Mouse (Mus musculus) kidney, embryonic 14.5 days (tissue): Measurements from ENCODE around the gene Pgap1. TPM values are rescaled to one million over a fixed set of nuclear protein-coding genes. Genes with fewer than 3 reads are reported as not detected.

ENCODE experiments used
- ATAC-seq: fragments of 200-750 bp; cut with Nextera tagmentation; 2 replicates; pipeline ENCODE4 v1.8.0; 2017; ENCODE audit warnings: moderate number of reproducible peaks, mild to moderate bottlenecking, moderate TSS enrichment, moderate library complexity; ENCODE audit not compliant: low FRiP score, low TSS enrichment
- H3K27ac ChIP-seq: fragments of 300-500 bp; sonication (generic); 2 replicates; pipeline ENCODE4 v1.5.1; 2014; ENCODE audit warnings: low read depth, mild to moderate bottlenecking, low read length, moderate library complexity, mixed read lengths
- H3K27me3 ChIP-seq: fragments of 300-500 bp; sonication (generic); 2 replicates; pipeline ENCODE4 v1.6.1; 2014; ENCODE audit warnings: mild to moderate bottlenecking, low read length; ENCODE audit not compliant: control insufficient read depth, insufficient read depth
- H3K36me3 ChIP-seq: fragments of 300-500 bp; sonication (generic); 2 replicates; pipeline ENCODE4 v1.6.1; 2014; ENCODE audit warnings: low read length, mixed read lengths; ENCODE audit not compliant: control insufficient read depth, insufficient read depth
- H3K4me1 ChIP-seq: fragments of 300-500 bp; sonication (generic); 2 replicates; pipeline ENCODE4 v1.6.1; 2014; ENCODE audit warnings: low read length, mixed read lengths; ENCODE audit not compliant: control insufficient read depth, insufficient read depth
- H3K4me2 ChIP-seq: fragments of 300-500 bp; sonication (generic); replicated peaks from 2 replicates; pipeline ENCODE4 v1.6.1; 2014; ENCODE audit warnings: low read depth, mild to moderate bottlenecking, low read length
- H3K4me3 ChIP-seq: fragments of 300-500 bp; sonication (generic); 2 replicates; pipeline ENCODE4 v1.5.1; 2014; ENCODE audit warnings: mild to moderate bottlenecking, low read length
- H3K9ac ChIP-seq: fragments of 300-500 bp; sonication (generic); 2 replicates; pipeline ENCODE4 v1.6.1; 2014; ENCODE audit warnings: low read depth, mild to moderate bottlenecking, low read length, moderate library complexity
- H3K9me3 ChIP-seq: fragments of 300-500 bp; sonication (generic); 2 replicates; pipeline ENCODE4 v1.6.1; 2016; ENCODE audit warnings: low read length; ENCODE audit not compliant: control insufficient read depth
- WGBS: fragments of 180-500 bp; shearing (Covaris S2); extraction: QIAGEN DNeasy Blood & Tissue Kit; methylation state at CpG from one replicate; pipeline ENCODE4 v1.1.7; 2014; 5-methylcytosine and 5-hydroxymethylcytosine counted together
- polyA plus RNA-seq: library from polyadenylated mRNA; unstranded; fragments of >200 nt; fragmentation: Nextera tagmentation; extraction: Ambion mirVana; gene quantifications from 2 replicates; pipeline ENCODE4 v1.2.1, GENCODE M21; 2014

Pgap1 gene
- polyA plus RNA-seq, 1 experiment from 2014 or later: 13.5 TPM

DNA sequence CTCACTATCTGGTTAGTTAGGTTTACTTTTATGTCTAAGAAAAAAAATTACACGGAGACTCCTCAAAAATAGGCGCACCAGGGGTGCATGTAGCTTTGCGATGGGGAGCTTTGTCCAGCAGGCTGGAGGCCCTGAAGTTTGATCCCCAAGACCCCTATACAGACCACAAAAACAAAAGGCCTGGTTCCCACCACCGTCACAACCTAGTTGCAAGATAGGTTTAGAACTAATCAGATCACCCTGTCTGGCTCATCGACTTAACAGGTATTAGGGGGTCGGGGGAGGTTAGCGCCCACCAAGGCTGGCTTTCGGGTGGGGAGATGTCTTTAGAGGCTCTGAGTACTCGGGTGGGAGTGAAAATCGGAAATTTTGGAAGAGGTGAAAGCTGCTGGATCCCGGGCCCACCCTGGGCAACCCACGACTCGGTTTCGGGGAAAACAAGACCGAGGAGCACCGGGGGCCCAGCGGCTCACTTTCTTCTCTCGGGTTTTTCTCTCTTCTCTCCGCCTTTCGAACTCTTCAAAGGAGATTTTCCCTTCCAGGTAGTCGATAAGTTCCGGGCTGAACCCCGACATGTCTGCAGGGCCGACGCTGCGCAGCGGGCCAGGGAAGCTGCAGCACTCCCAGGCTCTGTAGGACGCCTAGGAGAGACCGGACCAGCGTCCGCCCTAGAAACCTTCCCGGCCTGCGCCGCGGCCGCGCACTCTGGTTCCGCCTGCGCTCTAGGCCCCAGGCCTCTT, 119.0 kb downstream of the Pgap1 start, which contains the start of gene Gtf3c3:
TSS of gene Gtf3c3 (minus strand) at position 632 of the 740 bp plus-strand sequence.
- Histone ChIP-seq H3K27me3 (no peaks in the 10 kb centered on the region), H3K9ac (peak within 1 kb of the TSS; percentile 89), H3K4me3 (peak within 1 kb of the TSS; percentile 82), H3K36me3 (peaks cover 4% of the 10 kb centered on the region; the same call in 1 of the 2 replicates), H3K9me3 (no peaks in the 10 kb centered on the region), H3K27ac (no peak within 1 kb of the TSS), H3K4me2 (peak within 1 kb of the TSS; percentile 77), H3K4me1 (no peaks in the 10 kb centered on the region)
- ATAC-seq: peak; percentile 99
- WGBS: 3% methylated on average over 39 of the region's 39 CpGs

Other genes starting within 250 kb of the Pgap1 start
- 20.5 and 32.5 TPM in 2 replicates for gene Gtf3c3, start 118.7 kb downstream of the Pgap1 start, polyA plus RNA-seq